Mouse (Mus musculus): ENCODE data around the gene Plppr5. TPM values are rescaled to one million over a fixed set of nuclear protein-coding genes. Genes with fewer than 3 reads are reported as not detected.

Plppr5 gene
- polyA plus RNA-seq, 1 experiment from 2014 or later = 9.3 TPM

DNA sequence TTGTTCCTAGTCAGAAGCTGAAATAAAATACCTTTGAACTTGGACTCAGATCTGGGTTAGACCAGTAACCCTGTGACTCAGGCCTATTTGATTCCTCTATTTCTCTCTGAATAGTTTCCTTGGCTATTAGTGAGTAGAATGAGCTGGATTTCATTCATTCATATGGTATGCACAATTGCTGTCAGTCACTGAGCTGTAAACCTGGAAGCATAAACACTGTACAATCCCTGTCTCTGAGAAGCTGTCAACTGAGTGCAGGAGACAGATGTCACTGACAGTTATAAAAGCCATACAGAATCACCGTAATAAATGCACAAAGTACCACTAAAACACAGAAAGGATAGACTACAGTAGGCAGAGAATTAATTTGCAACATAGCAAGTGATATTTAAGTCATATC is 40.2 kb downstream of the Plppr5 start:
- no peak overlapping the region for H3K9ac ChIP-seq (replicated peaks)
- H3K27me3 ChIP-seq (replicated peaks) = no peaks in the 10 kb centered on the region
- 53% methylated on average over 1 of the region's 1 CpGs for WGBS
- H3K4me2 ChIP-seq = no peak overlapping the region
- ATAC-seq (ENCODE audit: low FRiP score) = no peak
- no peaks in the 10 kb centered on the region for H3K4me1 ChIP-seq
- no peak overlapping the region for H3K27ac ChIP-seq (replicated peaks)
- no peaks in the 10 kb centered on the region for H3K9me3 ChIP-seq (replicated peaks)
- H3K36me3 ChIP-seq = no peaks in the 10 kb centered on the region
- H3K4me3 ChIP-seq (replicated peaks) = no peak overlapping the region

DNA sequence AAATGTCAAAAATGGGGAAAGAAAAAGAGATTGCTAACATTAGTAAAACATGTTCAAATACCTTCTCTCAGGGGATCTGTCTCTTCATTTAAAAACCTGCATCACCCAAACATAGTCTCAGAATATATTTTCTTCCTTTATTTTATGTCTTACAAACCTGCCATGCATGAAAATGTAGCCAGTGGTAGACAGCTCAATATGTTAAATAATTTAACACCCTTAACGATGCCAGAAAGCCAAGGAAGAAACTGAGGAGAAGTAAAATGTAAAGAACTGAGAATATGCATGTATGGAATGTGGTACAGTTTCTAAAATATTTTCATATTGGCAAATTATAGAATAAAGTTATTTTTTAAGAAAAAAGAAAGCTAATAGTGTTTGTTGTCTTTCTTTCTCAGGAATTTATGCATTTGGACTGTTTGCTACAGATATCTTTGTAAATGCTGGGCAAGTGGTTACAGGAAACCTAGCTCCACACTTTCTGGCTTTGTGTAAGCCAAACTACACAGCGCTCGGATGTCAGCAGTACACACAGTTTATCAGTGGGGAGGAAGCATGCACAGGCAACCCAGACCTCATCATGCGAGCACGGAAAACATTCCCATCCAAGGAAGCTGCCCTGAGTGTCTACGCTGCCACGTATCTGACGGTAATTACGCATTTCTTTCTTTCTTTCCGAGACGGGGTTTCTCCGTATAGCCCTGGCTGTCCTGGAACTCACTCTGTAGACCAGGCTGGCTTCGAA is 50.8 kb downstream of the Plppr5 start:
- H3K27ac ChIP-seq (replicated peaks) = no peak overlapping the region
- H3K4me1 ChIP-seq = no peaks in the 10 kb centered on the region
- no peaks in the 10 kb centered on the region for H3K36me3 ChIP-seq
- no peak overlapping the region for H3K9ac ChIP-seq (replicated peaks)
- no peak overlapping the region for H3K4me2 ChIP-seq
- no peaks in the 10 kb centered on the region for H3K9me3 ChIP-seq (replicated peaks)
- no peak overlapping the region for H3K4me3 ChIP-seq (replicated peaks)
- H3K27me3 ChIP-seq (replicated peaks) = no peaks in the 10 kb centered on the region
- ATAC-seq (ENCODE audit: low FRiP score) = no peak
- 93% methylated on average over 13 of the region's 13 CpGs for WGBS

DNA sequence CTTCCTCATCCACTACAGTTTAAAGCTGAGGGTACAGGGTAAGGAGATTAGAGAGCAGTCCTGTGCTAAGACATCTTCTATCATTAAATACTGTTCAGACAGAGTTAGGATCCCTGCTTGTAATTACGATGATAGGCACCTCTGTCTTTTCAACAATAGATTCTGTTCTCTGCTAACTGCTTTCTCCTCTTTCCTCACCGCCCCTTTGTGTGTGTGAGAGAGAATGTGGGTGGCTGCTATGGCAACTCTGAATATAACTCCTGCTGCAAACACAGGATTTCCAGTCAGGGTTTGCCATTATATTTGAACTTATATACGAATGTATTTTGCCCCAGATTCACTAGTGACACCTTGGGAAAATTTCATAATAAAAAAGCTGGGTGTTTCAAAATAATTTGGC is 54.2 kb downstream of the Plppr5 start:
- H3K27ac ChIP-seq (replicated peaks) = no peak overlapping the region
- 25% methylated on average over 3 of the region's 3 CpGs for WGBS
- H3K27me3 ChIP-seq (replicated peaks) = no peaks in the 10 kb centered on the region
- H3K36me3 ChIP-seq = no peaks in the 10 kb centered on the region
- no peak overlapping the region for H3K9ac ChIP-seq (replicated peaks)
- H3K4me2 ChIP-seq = no peak overlapping the region
- no peaks in the 10 kb centered on the region for H3K4me1 ChIP-seq
- H3K9me3 ChIP-seq (replicated peaks) = no peaks in the 10 kb centered on the region
- ATAC-seq (ENCODE audit: low FRiP score) = no peak
- no peak overlapping the region for H3K4me3 ChIP-seq (replicated peaks)

DNA sequence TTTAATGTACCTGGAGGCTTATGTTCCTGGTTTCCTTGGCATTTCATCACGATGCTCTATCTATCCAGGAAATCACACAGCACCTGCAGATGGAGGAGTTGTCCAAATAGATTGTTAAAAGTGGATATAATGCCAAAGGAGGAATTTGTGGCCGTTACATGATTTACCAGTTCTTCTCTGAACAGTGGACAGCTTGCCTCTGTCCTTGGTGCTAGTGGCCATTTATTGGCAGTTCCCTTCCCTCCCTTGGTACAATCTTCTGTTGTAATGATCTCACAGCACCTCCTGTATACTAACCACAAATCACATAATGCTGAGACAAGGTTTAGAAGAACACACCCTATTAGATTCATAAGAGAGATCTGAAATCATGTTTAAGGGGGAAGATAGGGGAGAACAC is 55.7 kb downstream of the Plppr5 start:
- Histone ChIP-seq H3K4me2 (no peak overlapping the region), H3K4me3 (replicated peaks) (no peak overlapping the region), H3K9me3 (replicated peaks) (no peaks in the 10 kb centered on the region), H3K36me3 (no peaks in the 10 kb centered on the region), H3K9ac (replicated peaks) (no peak overlapping the region), H3K4me1 (no peaks in the 10 kb centered on the region), H3K27ac (replicated peaks) (no peak overlapping the region), H3K27me3 (replicated peaks) (no peaks in the 10 kb centered on the region)
- WGBS = 64% methylated on average over 2 of the region's 2 CpGs
- ATAC-seq (ENCODE audit: low FRiP score) = no peak

DNA sequence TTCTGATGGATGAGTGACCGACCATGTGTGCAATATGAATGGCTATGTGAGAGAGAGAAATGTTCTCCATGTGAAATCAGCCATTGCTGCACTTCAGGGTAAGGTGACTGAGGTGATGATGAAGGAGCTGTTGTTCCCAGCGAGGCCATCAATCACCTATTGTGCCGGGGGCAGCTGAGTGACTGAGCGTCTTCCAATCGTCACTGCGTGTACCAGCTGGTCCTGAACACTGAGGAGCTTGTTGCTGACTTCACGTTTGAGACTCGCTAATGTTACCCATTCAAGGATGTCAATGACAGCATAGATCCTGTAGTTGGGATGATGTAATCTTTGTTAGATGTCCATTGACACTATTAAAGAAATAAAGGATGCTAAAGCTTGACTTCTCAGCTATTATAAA is 74.0 kb downstream of the Plppr5 start:
- no peak for ATAC-seq (ENCODE audit: low FRiP score)
- WGBS = 52% methylated on average over 8 of the region's 8 CpGs
- Histone ChIP-seq H3K36me3 (no peaks in the 10 kb centered on the region), H3K4me1 (no peaks in the 10 kb centered on the region), H3K9ac (replicated peaks) (no peak overlapping the region), H3K27me3 (replicated peaks) (no peaks in the 10 kb centered on the region), H3K4me3 (replicated peaks) (no peak overlapping the region), H3K9me3 (replicated peaks) (no peaks in the 10 kb centered on the region), H3K4me2 (no peak overlapping the region), H3K27ac (replicated peaks) (no peak overlapping the region)

DNA sequence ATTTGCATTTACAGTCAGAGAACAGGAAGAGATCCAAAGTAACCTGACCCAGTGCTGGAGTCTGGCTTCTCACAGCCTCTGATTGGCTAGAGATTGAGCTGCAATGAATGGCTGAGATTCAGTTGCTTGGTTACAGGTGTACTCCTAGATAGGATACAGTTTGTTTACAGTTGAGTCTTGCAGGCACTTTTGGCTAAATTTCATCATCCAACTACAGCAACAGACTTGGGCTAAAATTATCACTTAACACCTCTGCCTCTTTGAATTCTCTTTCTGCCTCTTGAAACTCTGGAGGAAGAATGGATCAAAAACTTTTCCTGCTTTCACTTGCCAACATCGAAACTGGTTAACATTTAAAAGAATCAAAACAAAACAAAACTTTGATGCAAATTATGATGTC is 89.7 kb downstream of the Plppr5 start:
- H3K9ac ChIP-seq (replicated peaks) = no peak overlapping the region
- no peak for ATAC-seq (ENCODE audit: low FRiP score)
- 74% methylated on average over 1 of the region's 1 CpGs for WGBS

DNA sequence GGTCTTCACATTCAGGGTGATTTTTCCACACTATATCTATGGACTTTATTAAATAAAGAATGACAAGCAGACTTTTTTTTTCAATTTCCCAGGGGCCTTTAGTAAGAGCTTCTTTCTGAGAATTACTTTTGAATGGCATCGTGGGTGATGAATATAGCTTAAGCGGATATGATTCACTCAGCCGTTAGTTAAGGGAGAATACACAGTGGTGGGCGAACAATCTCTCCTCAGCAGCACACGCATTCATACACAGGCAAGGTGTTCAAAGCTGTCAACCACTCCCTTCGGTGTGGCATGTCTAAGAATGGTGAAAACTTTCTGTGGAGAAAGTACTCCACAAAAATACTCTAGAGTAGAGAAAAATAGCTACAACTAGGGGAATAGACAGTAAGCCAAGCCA is 104.6 kb downstream of the Plppr5 start:
- no peak overlapping the region for H3K4me2 ChIP-seq
- ATAC-seq (ENCODE audit: low FRiP score) = no peak
- no peaks in the 10 kb centered on the region for H3K4me1 ChIP-seq
- H3K36me3 ChIP-seq = no peaks in the 10 kb centered on the region
- H3K9ac ChIP-seq (replicated peaks) = no peak overlapping the region
- no peaks in the 10 kb centered on the region for H3K27me3 ChIP-seq (replicated peaks)
- no peak overlapping the region for H3K27ac ChIP-seq (replicated peaks)
- H3K4me3 ChIP-seq (replicated peaks) = no peak overlapping the region
- H3K9me3 ChIP-seq (replicated peaks) = no peaks in the 10 kb centered on the region
- 91% methylated on average over 6 of the region's 6 CpGs for whole genome bisulfite sequencing

More for the DNA sequence above, 89.7 kb downstream of the Plppr5 start:
- H3K9me3 ChIP-seq (replicated peaks) = no peaks in the 10 kb centered on the region
- H3K27me3 ChIP-seq (replicated peaks) = no peaks in the 10 kb centered on the region
- no peaks in the 10 kb centered on the region for H3K4me1 ChIP-seq
- H3K4me3 ChIP-seq (replicated peaks) = no peak overlapping the region
- no peak overlapping the region for H3K4me2 ChIP-seq
- H3K36me3 ChIP-seq = no peaks in the 10 kb centered on the region
- H3K27ac ChIP-seq (replicated peaks) = no peak overlapping the region

DNA sequence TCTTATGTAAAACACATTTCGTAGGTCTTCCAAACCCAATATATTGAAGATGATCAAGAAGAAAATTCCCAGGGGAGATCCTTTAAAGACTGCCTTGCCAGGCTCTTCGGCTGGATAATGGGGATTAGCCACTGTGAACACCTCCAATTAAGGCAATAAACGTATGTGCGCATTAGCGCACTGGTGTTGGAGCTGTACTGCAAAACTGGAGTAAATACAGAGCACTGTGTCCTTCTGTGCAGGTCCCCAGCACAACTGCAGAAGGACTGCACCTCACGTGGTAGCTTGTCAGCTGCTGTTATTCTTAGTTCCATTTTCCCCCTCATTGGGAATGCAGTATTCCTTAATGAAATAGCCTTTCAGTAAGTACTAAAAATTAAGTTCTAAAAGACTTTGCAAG is 110.0 kb downstream of the Plppr5 start:
- H3K9ac ChIP-seq (replicated peaks) = no peak overlapping the region
- H3K9me3 ChIP-seq (replicated peaks) = no peaks in the 10 kb centered on the region
- no peak for ATAC-seq (ENCODE audit: low FRiP score)
- no peak overlapping the region for H3K4me2 ChIP-seq
- H3K27ac ChIP-seq (replicated peaks) = no peak overlapping the region
- WGBS = 55% methylated on average over 6 of the region's 6 CpGs
- H3K4me3 ChIP-seq (replicated peaks) = no peak overlapping the region
- no peaks in the 10 kb centered on the region for H3K27me3 ChIP-seq (replicated peaks)
- no peaks in the 10 kb centered on the region for H3K4me1 ChIP-seq
- no peaks in the 10 kb centered on the region for H3K36me3 ChIP-seq

DNA sequence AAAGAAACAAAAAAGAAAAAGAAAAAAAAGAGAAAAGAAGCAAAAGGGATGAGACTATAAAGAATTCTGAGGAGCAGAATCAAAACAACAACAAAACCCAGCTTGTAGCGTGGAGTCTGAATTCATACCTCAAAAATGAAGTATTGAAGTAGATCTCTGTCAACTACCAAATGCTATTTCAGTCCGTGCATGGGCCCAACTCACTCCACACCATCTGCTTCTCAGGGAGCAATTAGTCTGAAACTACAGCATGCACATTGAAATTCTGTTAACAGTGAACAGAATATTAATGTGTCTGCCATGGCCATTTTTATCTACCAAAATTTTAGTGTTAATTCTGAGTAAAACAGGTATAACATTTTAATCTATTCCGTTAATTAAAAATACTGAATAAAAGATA is 111.4 kb downstream of the Plppr5 start:
- 88% methylated on average over 3 of the region's 3 CpGs for WGBS
- Histone ChIP-seq H3K4me3 (replicated peaks) (no peak overlapping the region), H3K9ac (replicated peaks) (no peak overlapping the region), H3K4me1 (no peaks in the 10 kb centered on the region), H3K9me3 (replicated peaks) (no peaks in the 10 kb centered on the region), H3K36me3 (no peaks in the 10 kb centered on the region), H3K27ac (replicated peaks) (no peak overlapping the region), H3K4me2 (no peak overlapping the region), H3K27me3 (replicated peaks) (no peaks in the 10 kb centered on the region)
- no peak for ATAC-seq (ENCODE audit: low FRiP score)

DNA sequence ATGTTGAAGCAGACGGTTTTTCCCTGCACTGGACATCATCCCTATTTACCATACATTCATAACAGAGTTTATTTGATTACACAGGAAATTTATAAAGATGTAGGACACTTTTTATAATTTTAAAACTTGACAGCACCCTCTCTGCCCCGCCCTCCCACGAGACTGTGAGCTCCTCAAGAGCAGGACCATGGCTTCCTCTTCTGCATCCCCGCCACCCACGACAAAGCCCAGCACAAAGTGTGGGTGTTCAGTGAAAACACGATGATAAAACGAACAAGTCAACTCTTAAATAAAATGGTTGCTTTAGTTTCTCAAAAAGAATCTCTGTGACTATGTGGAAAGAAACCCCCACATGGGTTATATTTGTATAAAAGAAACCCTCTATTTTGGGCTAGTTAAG is 112.0 kb downstream of the Plppr5 start:
- H3K27me3 ChIP-seq (replicated peaks) = no peaks in the 10 kb centered on the region
- WGBS = 90% methylated on average over 7 of the region's 7 CpGs
- H3K4me2 ChIP-seq = no peak overlapping the region
- no peak overlapping the region for H3K4me3 ChIP-seq (replicated peaks)
- H3K36me3 ChIP-seq = no peaks in the 10 kb centered on the region
- H3K9me3 ChIP-seq (replicated peaks) = no peaks in the 10 kb centered on the region
- H3K27ac ChIP-seq (replicated peaks) = no peak overlapping the region
- ATAC-seq (ENCODE audit: low FRiP score) = no peak
- H3K9ac ChIP-seq (replicated peaks) = no peak overlapping the region
- no peaks in the 10 kb centered on the region for H3K4me1 ChIP-seq

DNA sequence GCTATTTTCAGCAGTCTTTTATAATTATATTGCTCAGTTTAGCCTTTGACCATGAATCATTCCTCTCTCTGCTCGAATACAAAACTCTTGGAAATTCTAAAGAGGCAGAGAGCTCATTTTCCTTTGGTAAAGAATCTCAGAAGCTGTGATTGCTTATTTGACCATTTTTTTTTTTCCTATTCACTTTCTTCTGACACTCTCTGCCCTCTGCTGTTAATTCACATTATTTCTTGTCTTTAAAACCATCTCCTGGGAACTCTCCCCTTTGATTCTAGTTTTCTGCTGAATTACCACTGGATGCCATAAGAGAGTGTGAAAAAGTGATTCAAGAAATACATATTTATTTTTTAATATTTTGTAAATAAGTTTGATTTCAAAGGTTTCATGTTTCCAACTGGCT is 120.1 kb downstream of the Plppr5 start:
- Histone ChIP-seq H3K36me3 (no peaks in the 10 kb centered on the region), H3K9ac (replicated peaks) (no peak overlapping the region), H3K4me3 (replicated peaks) (no peak overlapping the region), H3K4me2 (no peak overlapping the region), H3K27ac (replicated peaks) (no peak overlapping the region), H3K9me3 (replicated peaks) (no peaks in the 10 kb centered on the region), H3K4me1 (no peaks in the 10 kb centered on the region), H3K27me3 (replicated peaks) (no peaks in the 10 kb centered on the region)
- ATAC-seq (ENCODE audit: low FRiP score) = no peak
- 39% methylated on average over 1 of the region's 1 CpGs for WGBS

DNA sequence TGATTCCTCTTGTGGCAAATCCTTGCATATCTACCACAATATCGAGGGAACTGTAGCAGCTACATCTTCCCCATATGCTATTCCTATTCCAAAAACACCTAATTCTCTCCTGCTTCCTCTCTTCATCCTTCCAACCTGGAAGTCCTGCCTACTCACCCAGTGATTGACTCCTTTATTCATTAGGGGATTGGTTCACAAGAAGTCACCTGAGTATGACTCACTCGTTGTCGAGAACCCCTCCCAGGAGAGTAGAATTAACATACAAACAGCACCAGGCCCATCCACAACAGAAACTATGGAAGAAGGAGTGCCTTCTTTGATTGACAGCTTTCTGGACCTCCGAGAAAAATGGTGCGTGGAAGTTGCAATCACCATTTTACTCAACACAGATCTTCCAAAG is 121.7 kb downstream of the Plppr5 start:
- WGBS = 88% methylated on average over 5 of the region's 5 CpGs
- Histone ChIP-seq H3K36me3 (no peaks in the 10 kb centered on the region), H3K4me1 (no peaks in the 10 kb centered on the region), H3K4me3 (replicated peaks) (no peak overlapping the region), H3K9me3 (replicated peaks) (no peaks in the 10 kb centered on the region), H3K9ac (replicated peaks) (no peak overlapping the region), H3K4me2 (no peak overlapping the region), H3K27me3 (replicated peaks) (no peaks in the 10 kb centered on the region), H3K27ac (replicated peaks) (no peak overlapping the region)
- no peak for ATAC-seq (ENCODE audit: low FRiP score)

DNA sequence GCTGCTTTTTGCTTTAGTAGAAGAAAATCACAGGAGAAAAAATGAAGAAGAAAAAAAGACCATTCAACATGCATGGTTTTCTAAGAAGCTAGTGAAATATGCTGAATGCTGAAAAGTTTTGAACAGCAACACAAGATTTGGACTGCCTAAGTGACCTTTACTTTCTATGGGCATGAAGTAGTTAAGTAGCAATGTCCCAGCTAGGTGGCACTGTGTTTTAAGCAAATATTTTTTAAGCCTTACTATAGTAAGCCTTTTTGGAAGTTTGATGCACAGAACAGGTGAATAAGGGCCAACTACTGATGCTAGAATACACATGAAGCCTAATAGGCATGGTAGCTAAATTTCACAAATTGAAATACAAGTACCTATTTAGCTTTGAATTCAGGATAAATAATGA is 134.2 kb downstream of the Plppr5 start:
- Histone ChIP-seq H3K4me3 (replicated peaks) (no peak overlapping the region), H3K9me3 (replicated peaks) (no peaks in the 10 kb centered on the region), H3K27ac (replicated peaks) (no peak overlapping the region), H3K4me1 (no peaks in the 10 kb centered on the region), H3K4me2 (no peak overlapping the region), H3K36me3 (no peaks in the 10 kb centered on the region), H3K9ac (replicated peaks) (no peak overlapping the region), H3K27me3 (replicated peaks) (no peaks in the 10 kb centered on the region)
- ATAC-seq (ENCODE audit: low FRiP score) = no peak
